Mouse (Mus musculus): ENCODE results near the gene Ugt1a1. TPM values are rescaled to one million over a fixed set of nuclear protein-coding genes. Genes with fewer than 3 reads are reported as not detected.

The Ugt1a1 gene
- polyA plus RNA-seq, 1 experiment from 2014 or later: not detected

- H3K27me3 ChIP-seq (ENCODE audit: insufficient read depth, low read length): no peaks in the 10 kb centered on the region
- no peak overlapping the region for H3K9ac ChIP-seq
- WGBS: 82% methylated on average over 12 of the region's 12 CpGs
- no peak overlapping the region for H3K27ac ChIP-seq (ENCODE audit: low read depth)
- H3K4me3 ChIP-seq (ENCODE audit: low read depth, low read length): no peak overlapping the region
- no peak overlapping the region for H3K4me2 ChIP-seq
- DNase-seq (no peak), ATAC-seq (ENCODE audit: insufficient read depth) (no peak)
- peaks cover 52% of the 10 kb centered on the region for H3K9me3 ChIP-seq (ENCODE audit: low read depth, low read length)
- no peak for TF ChIP-seq CTCF (IDR thresholded peaks at IDR 0.05; ENCODE audit: low read depth)
- H3K36me3 ChIP-seq (ENCODE audit: insufficient read depth): peaks cover 4% of the 10 kb centered on the region
- no peaks in the 10 kb centered on the region for H3K4me1 ChIP-seq (ENCODE audit: insufficient read depth)
Observed at GRCm38 (mm10) chr1:88254793-88255465, 43.2 kb downstream of the Ugt1a1 start.

- no peak overlapping the region for H3K4me3 ChIP-seq (ENCODE audit: low read depth, low read length)
- no peak for DNase-seq
- WGBS: 56% methylated on average over 2 of the region's 2 CpGs
Observed at GRCm38 (mm10) chr1:88255466-88255857, 43.7 kb downstream of the Ugt1a1 start.

GRCm38 (mm10) chr1:88255989-88256754 is 44.4 kb downstream of the Ugt1a1 start:
- no peak overlapping the region for H3K4me3 ChIP-seq (ENCODE audit: low read depth, low read length)
- no peak overlapping the region for H3K4me2 ChIP-seq
- peaks cover 17% of the 10 kb centered on the region for H3K36me3 ChIP-seq (ENCODE audit: insufficient read depth)
- peaks cover 39% of the 10 kb centered on the region for H3K9me3 ChIP-seq (ENCODE audit: low read depth, low read length)
- no peaks in the 10 kb centered on the region for H3K27me3 ChIP-seq (ENCODE audit: insufficient read depth, low read length)
- DNase-seq (no peak), ATAC-seq (ENCODE audit: insufficient read depth) (no peak)
- H3K9ac ChIP-seq: no peak overlapping the region
- WGBS: 74% methylated on average over 13 of the region's 13 CpGs
- no peaks in the 10 kb centered on the region for H3K4me1 ChIP-seq (ENCODE audit: insufficient read depth)
- no peak for TF ChIP-seq CTCF (IDR thresholded peaks at IDR 0.05; ENCODE audit: low read depth)
- no peak overlapping the region for H3K27ac ChIP-seq (ENCODE audit: low read depth)

More at GRCm38 (mm10) chr1:88255466-88255857, 43.7 kb downstream of the Ugt1a1 start:
- no peak for TF ChIP-seq CTCF (IDR thresholded peaks at IDR 0.05; ENCODE audit: low read depth)
- H3K4me1 ChIP-seq (ENCODE audit: insufficient read depth): no peaks in the 10 kb centered on the region
- H3K4me2 ChIP-seq: no peak overlapping the region
- peaks cover 9% of the 10 kb centered on the region for H3K36me3 ChIP-seq (ENCODE audit: insufficient read depth)
- H3K9ac ChIP-seq: no peak overlapping the region
- H3K27ac ChIP-seq (ENCODE audit: low read depth): no peak overlapping the region
- no peaks in the 10 kb centered on the region for H3K27me3 ChIP-seq (ENCODE audit: insufficient read depth, low read length)
- no peak for ATAC-seq (ENCODE audit: insufficient read depth)
- H3K9me3 ChIP-seq (ENCODE audit: low read depth, low read length): peaks cover 46% of the 10 kb centered on the region

- Histone ChIP-seq H3K9ac (no peak overlapping the region), H3K4me3 (ENCODE audit: low read depth, low read length) (no peak overlapping the region), H3K27me3 (ENCODE audit: insufficient read depth, low read length) (no peaks in the 10 kb centered on the region), H3K9me3 (ENCODE audit: low read depth, low read length) (peaks cover 36% of the 10 kb centered on the region), H3K36me3 (ENCODE audit: insufficient read depth) (peaks cover 26% of the 10 kb centered on the region), H3K4me1 (ENCODE audit: insufficient read depth) (no peaks in the 10 kb centered on the region), H3K4me2 (no peak overlapping the region), H3K27ac (ENCODE audit: low read depth) (no peak overlapping the region)
- TF ChIP-seq CTCF (IDR thresholded peaks at IDR 0.05; ENCODE audit: low read depth): no peak
- ATAC-seq (ENCODE audit: insufficient read depth) (no peak), DNase-seq (no peak)
- 76% methylated on average over 10 of the region's 10 CpGs for WGBS
Observed at GRCm38 (mm10) chr1:88256886-88257663, 45.3 kb downstream of the Ugt1a1 start.

- no peak for TF ChIP-seq CTCF (IDR thresholded peaks at IDR 0.05; ENCODE audit: low read depth)
- DNase-seq (no peak), ATAC-seq (ENCODE audit: insufficient read depth) (no peak)
- Histone ChIP-seq H3K27ac (ENCODE audit: low read depth) (no peak overlapping the region), H3K4me1 (ENCODE audit: insufficient read depth) (no peaks in the 10 kb centered on the region), H3K27me3 (ENCODE audit: insufficient read depth, low read length) (no peaks in the 10 kb centered on the region), H3K4me2 (no peak overlapping the region), H3K9ac (no peak overlapping the region), H3K36me3 (ENCODE audit: insufficient read depth) (peaks cover 32% of the 10 kb centered on the region), H3K4me3 (ENCODE audit: low read depth, low read length) (no peak overlapping the region), H3K9me3 (ENCODE audit: low read depth, low read length) (peaks cover 30% of the 10 kb centered on the region)
- 76% methylated on average over 6 of the region's 6 CpGs for WGBS
Observed at GRCm38 (mm10) chr1:88257681-88258080, 45.9 kb downstream of the Ugt1a1 start.

- H3K9me3 ChIP-seq (ENCODE audit: low read depth, low read length): peaks cover 28% of the 10 kb centered on the region
- ATAC-seq (ENCODE audit: insufficient read depth): no peak
- 68% methylated on average over 6 of the region's 6 CpGs for WGBS
Observed at GRCm38 (mm10) chr1:88258361-88258760, 46.6 kb downstream of the Ugt1a1 start.

More at GRCm38 (mm10) chr1:88258361-88258760, 46.6 kb downstream of the Ugt1a1 start:
- Histone ChIP-seq H3K27me3 (ENCODE audit: insufficient read depth, low read length) (no peaks in the 10 kb centered on the region), H3K4me3 (ENCODE audit: low read depth, low read length) (no peak overlapping the region), H3K9ac (no peak overlapping the region), H3K36me3 (ENCODE audit: insufficient read depth) (peaks cover 38% of the 10 kb centered on the region), H3K4me1 (ENCODE audit: insufficient read depth) (no peaks in the 10 kb centered on the region), H3K4me2 (no peak overlapping the region), H3K27ac (ENCODE audit: low read depth) (no peak overlapping the region)
- DNase-seq: no peak
- TF ChIP-seq CTCF (IDR thresholded peaks at IDR 0.05; ENCODE audit: low read depth): no peak

All from lung, embryonic 14.5 days (tissue).